28 mouse cellular contexts compared by ENCODE assay signal in the genomic region with DNA sequence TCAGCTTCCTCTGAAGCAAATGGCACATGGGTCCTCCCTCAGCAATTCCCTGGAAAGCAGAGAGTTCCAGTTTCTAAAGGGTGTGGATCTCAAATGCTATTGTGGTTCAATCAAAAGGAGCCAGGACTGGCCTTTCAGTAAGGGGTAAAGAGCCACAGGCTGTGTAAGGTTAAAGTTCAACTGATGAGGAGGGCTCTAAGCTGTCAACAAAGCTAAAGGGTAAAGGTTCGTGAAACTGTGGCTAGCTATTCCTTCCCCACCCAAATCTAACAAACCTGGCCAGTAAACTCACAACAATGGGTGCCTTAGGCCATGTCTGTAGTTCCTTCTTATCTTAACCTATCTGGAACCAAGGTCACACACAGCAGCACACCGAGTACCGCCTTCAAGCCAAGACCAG. TPM values are rescaled to one million over a fixed set of nuclear protein-coding genes. Genes with fewer than 3 reads are reported as not detected.
DNase-seq lines count a peak whose midpoint lies in the region; ATAC-seq and TF ChIP-seq lines count a peak whose summit lies in the region.
"Had no signal": no experiment of that assay in that cellular context is flagged by ENCODE, and none has a peak within 500 bp of the region (broad histone marks: within the 10 kb centered on the region; RNA-seq: fewer than 3 reads in every experiment).

No protein-coding gene starts in this region.

- H3K9ac ChIP-seq in heart, embryonic 13.5 days = peak overlapping the region; percentile 33; the same call in 1 of the 2 replicates
- H3K9ac ChIP-seq: embryonic facial prominence, embryonic 13.5 days; forebrain, embryonic 15.5 days; hindbrain, embryonic 14.5 days; lung, embryonic 15.5 days had no signal

- peak overlapping the region; percentile 88 for H3K27ac ChIP-seq in heart, embryonic 13.5 days (replicated peaks)
- peak overlapping the region; percentile 42; the same call in 1 of the 2 replicates for H3K27ac ChIP-seq in kidney, adult 2 months (ENCODE audit: insufficient read depth, low read depth, low read length)
- peak overlapping the region; percentile 68 for H3K27ac ChIP-seq in small intestine, adult 2 months (ENCODE audit: insufficient read depth, low read depth, low read length)
- H3K27ac ChIP-seq: embryonic facial prominence, embryonic 13.5 days; forebrain, embryonic 10.5 days; forebrain, embryonic 15.5 days; hindbrain, embryonic 14.5 days; lung, embryonic 15.5 days had no signal

- H3K4me3 ChIP-seq in heart, embryonic 13.5 days = no peak overlapping the region
- no peak overlapping the region for H3K4me3 ChIP-seq in kidney, adult 2 months (ENCODE audit: insufficient read depth, low read depth, low read length)
- no peak overlapping the region for H3K4me3 ChIP-seq in small intestine, adult 2 months (ENCODE audit: low read depth, low read length)
- H3K4me3 ChIP-seq: embryonic facial prominence, embryonic 13.5 days; forebrain, embryonic 10.5 days; forebrain, embryonic 15.5 days; lung, embryonic 15.5 days had no signal

- intact Hi-C loops in heart, postnatal 36 days (cut with DNase I) = no loop called here

- no peaks in the 10 kb centered on the region for H3K9me3 ChIP-seq in heart, embryonic 13.5 days
- H3K9me3 ChIP-seq: embryonic facial prominence, embryonic 13.5 days; forebrain, embryonic 10.5 days; forebrain, embryonic 15.5 days; lung, embryonic 15.5 days had no signal

- no peak for ATAC-seq in heart, embryonic 13.5 days (ENCODE audit: extremely low read depth, insufficient number of reproducible peaks, low FRiP score, low TSS enrichment)
- ATAC-seq: activated CD4-positive, CD25-positive, alpha-beta regulatory T cell, adult 4 months; forebrain, embryonic 15.5 days; intestine, postnatal 0 days; midbrain, embryonic 16.5 days had no signal

- H3K4me1 ChIP-seq in heart, embryonic 13.5 days = peaks cover 41% of the 10 kb centered on the region
- peaks cover 16% of the 10 kb centered on the region for H3K4me1 ChIP-seq in kidney, adult 2 months (ENCODE audit: control insufficient read depth, insufficient read depth, low read length)
- peaks cover 7% of the 10 kb centered on the region for H3K4me1 ChIP-seq in small intestine, adult 2 months (ENCODE audit: control insufficient read depth, insufficient read depth, insufficient read length, low read length)

- no peak overlapping the region for H3K4me2 ChIP-seq in heart, embryonic 13.5 days
- H3K4me2 ChIP-seq: embryonic facial prominence, embryonic 13.5 days; forebrain, embryonic 15.5 days; hindbrain, embryonic 14.5 days; lung, embryonic 15.5 days; midbrain, embryonic 11.5 days had no signal

- TF ChIP-seq POLR2A in kidney, adult 2 months (IDR thresholded peaks at IDR 0.05; ENCODE audit: low read depth, low read length) = no peak
- no peak for TF ChIP-seq POLR2A in small intestine, adult 2 months (IDR thresholded peaks at IDR 0.05; ENCODE audit: low read depth, low read length)

- WGBS in heart, embryonic 13.5 days = 60% methylated on average over 3 of the region's 3 CpGs
- WGBS in kidney, adult 2 months = 25% methylated on average over 3 of the region's 3 CpGs
- WGBS in small intestine, adult 2 months = 26% methylated on average over 3 of the region's 3 CpGs

- H3K27me3 ChIP-seq in heart, embryonic 13.5 days (replicated peaks) = peaks cover 36% of the 10 kb centered on the region
- H3K27me3 ChIP-seq in kidney, adult 2 months (replicated peaks; ENCODE audit: control insufficient read depth, insufficient read depth, low read length) = no peaks in the 10 kb centered on the region
- no peaks in the 10 kb centered on the region for H3K27me3 ChIP-seq in small intestine, adult 2 months (ENCODE audit: control insufficient read depth, insufficient read depth, low read length)

- TF ChIP-seq CTCF in kidney, adult 2 months (conservative IDR thresholded peaks at IDR 0.05; ENCODE audit: insufficient read depth, insufficient read length, low read depth, low read length) = no peak
- TF ChIP-seq CTCF in small intestine, adult 2 months (IDR thresholded peaks at IDR 0.05; ENCODE audit: extremely low read depth, insufficient read length, insufficient replicate concordance, low read depth, low read length) = no peak

- no peaks in the 10 kb centered on the region for H3K36me3 ChIP-seq in heart, embryonic 13.5 days
- H3K36me3 ChIP-seq in kidney, adult 2 months (ENCODE audit: control insufficient read depth, insufficient read depth, low read length) = no peaks in the 10 kb centered on the region
- no peaks in the 10 kb centered on the region for H3K36me3 ChIP-seq in small intestine, adult 2 months (ENCODE audit: control insufficient read depth, insufficient read depth, low read length)
- H3K36me3 ChIP-seq: embryonic facial prominence, embryonic 13.5 days; forebrain, embryonic 10.5 days; forebrain, embryonic 15.5 days; lung, embryonic 15.5 days had no signal

- DNase-seq in heart, postnatal 36 days = no peak
- DNase-seq in kidney, adult 2 months = peak; percentile 58
- DNase-seq in kidney, postnatal 25 days = no peak
- peak; percentile 58 for DNase-seq in ZHBTc4 (ENCODE audit: low read depth, low spot score)
- DNase-seq: adrenal gland, adult 2 months; adrenal gland, postnatal 36 days; B cell, adult 2 months; cerebellum, adult 18-20 months; cerebellum, postnatal 10 days; gastrocnemius, postnatal 25 days; kidney, postnatal 10 days; layer of hippocampus, adult 9-11 months; liver; right cerebral cortex, postnatal 25 days; spleen, adult 18-20 months; thymus, adult 2 months; thymus, postnatal 36 days had no signal

RNA-seq across cellular contexts. Expression of a gene that starts 3.4 kb away (rescaled TPM):
- polyA plus RNA-seq in heart, embryonic 13.5 days (2015; fragmentation: Nextera tagmentation; extraction: Ambion mirVana) = 28.1 and 30.1 TPM in 2 replicates
- 10 to 100 TPM; 26.9 to 32.1 TPM for total RNA-seq in heart, postnatal 36 days (2021)
- polyA plus RNA-seq in kidney, adult 2 months (2012; rRNA removed) = 74.5 and 76.5 TPM in 2 replicates
- polyA plus RNA-seq in small intestine, adult 2 months (2012; rRNA removed) = 18.6 and 43.3 TPM in 2 replicates

RNA-seq across cellular contexts. Expression of a gene that starts 15.4 kb away (rescaled TPM):
- polyA plus RNA-seq in heart, embryonic 13.5 days (2015; fragmentation: Nextera tagmentation; extraction: Ambion mirVana) = 73.5 and 77.8 TPM in 2 replicates
- total RNA-seq in heart, postnatal 36 days (2021) = 10 to 100 TPM; 35.6 to 39.7 TPM
- 111 and 118 TPM in 2 replicates for polyA plus RNA-seq in kidney, adult 2 months (2012; rRNA removed)
- polyA plus RNA-seq in small intestine, adult 2 months (2012; rRNA removed) = 64.9 and 81.1 TPM in 2 replicates

Comparison
In these comparisons a context has a peak if more than half of its experiments do, and no peak if none do; other contexts are left out.
1. DNase-seq: peak in kidney, adult 2 months (single experiment) and ZHBTc4 (single experiment); none in heart, postnatal 36 days (0 of 2) and kidney, postnatal 25 days (0 of 2).
2. Peak in every context shown above with its lines, with median percentiles within 50 percentile points of each other: H3K27ac ChIP-seq.